Mouse (Mus musculus): ENCODE measurements around the gene Ptbp1. TPM values are rescaled to one million over a fixed set of nuclear protein-coding genes. Genes with fewer than 3 reads are reported as not detected.

Ptbp1 gene
- polyA plus RNA-seq, 1 experiment from 2014 or later, result 141 TPM

- WGBS, result 82% methylated on average over 19 of the region's 19 CpGs
These were observed 11.6 kb downstream of the Ptbp1 start for GRCm38 (mm10) chr10:79865801-79866295.

GRCm38 (mm10) chr10:79866601-79867000 is 12.4 kb downstream of the Ptbp1 start:
- H3K4me2 ChIP-seq (replicated peaks; ENCODE audit: low read depth, low read length), result no peak overlapping the region
- H3K4me3 ChIP-seq (ENCODE audit: low read depth, low read length), result no peak overlapping the region
- no peaks in the 10 kb centered on the region for H3K27me3 ChIP-seq (ENCODE audit: control insufficient read depth, insufficient read depth, low read length)
- DNase-seq (ENCODE audit: low spot score), result no peak
- no peaks in the 10 kb centered on the region for H3K4me1 ChIP-seq (replicated peaks; ENCODE audit: control insufficient read depth, insufficient read depth, low read length)
- peaks cover 12% of the 10 kb centered on the region; the same call in 1 of the 2 replicates for H3K36me3 ChIP-seq (ENCODE audit: control insufficient read depth, insufficient read depth, low read length)
- 82% methylated on average over 11 of the region's 11 CpGs for WGBS
- no peak for ATAC-seq (ENCODE audit: low FRiP score)
- no peak overlapping the region for H3K27ac ChIP-seq (ENCODE audit: low read depth, low read length)
- H3K9me3 ChIP-seq (ENCODE audit: control insufficient read depth, low read length), result no peaks in the 10 kb centered on the region
- no peak overlapping the region for H3K9ac ChIP-seq (ENCODE audit: low read depth, low read length)

More at GRCm38 (mm10) chr10:79865801-79866295, 11.6 kb downstream of the Ptbp1 start:
- no peaks in the 10 kb centered on the region; the same call in 1 of the 2 replicates for H3K4me1 ChIP-seq (replicated peaks; ENCODE audit: control insufficient read depth, insufficient read depth, low read length)
- H3K4me2 ChIP-seq (replicated peaks; ENCODE audit: low read depth, low read length), result no peak overlapping the region
- no peak for DNase-seq (ENCODE audit: low spot score)
- no peak for ATAC-seq (ENCODE audit: low FRiP score)
- no peaks in the 10 kb centered on the region for H3K27me3 ChIP-seq (ENCODE audit: control insufficient read depth, insufficient read depth, low read length)
- H3K4me3 ChIP-seq (ENCODE audit: low read depth, low read length), result no peak overlapping the region
- no peak overlapping the region for H3K9ac ChIP-seq (ENCODE audit: low read depth, low read length)
- H3K9me3 ChIP-seq (ENCODE audit: control insufficient read depth, low read length), result no peaks in the 10 kb centered on the region
- H3K27ac ChIP-seq (ENCODE audit: low read depth, low read length), result no peak overlapping the region
- H3K36me3 ChIP-seq (ENCODE audit: control insufficient read depth, insufficient read depth, low read length), result peaks cover 18% of the 10 kb centered on the region

- Histone ChIP-seq H3K4me1 (replicated peaks; ENCODE audit: control insufficient read depth, insufficient read depth, low read length) (no peaks in the 10 kb centered on the region; the same call in 1 of the 2 replicates), H3K9ac (ENCODE audit: low read depth, low read length) (no peak overlapping the region), H3K27me3 (ENCODE audit: control insufficient read depth, insufficient read depth, low read length) (no peaks in the 10 kb centered on the region), H3K27ac (ENCODE audit: low read depth, low read length) (no peak overlapping the region), H3K4me3 (ENCODE audit: low read depth, low read length) (no peak overlapping the region), H3K36me3 (ENCODE audit: control insufficient read depth, insufficient read depth, low read length) (peaks cover 5% of the 10 kb centered on the region; the same call in 1 of the 2 replicates), H3K4me2 (replicated peaks; ENCODE audit: low read depth, low read length) (peak overlapping the region; percentile 58; the same call in 1 of the 2 replicates), H3K9me3 (ENCODE audit: control insufficient read depth, low read length) (no peaks in the 10 kb centered on the region)
- 92% methylated on average over 8 of the region's 8 CpGs for WGBS
- DNase-seq (ENCODE audit: low spot score) (no peak), ATAC-seq (ENCODE audit: low FRiP score) (no peak)
These were observed 17.6 kb downstream of the Ptbp1 start for GRCm38 (mm10) chr10:79871845-79872244.

GRCm38 (mm10) chr10:79872862-79873261 is 18.6 kb downstream of the Ptbp1 start:
- no peak for DNase-seq (ENCODE audit: low spot score)

GRCm38 (mm10) chr10:79873313-79873712 is 19.1 kb downstream of the Ptbp1 start:
- H3K27me3 ChIP-seq (ENCODE audit: control insufficient read depth, insufficient read depth, low read length), result no peaks in the 10 kb centered on the region
- H3K9me3 ChIP-seq (ENCODE audit: control insufficient read depth, low read length), result no peaks in the 10 kb centered on the region
- H3K4me2 ChIP-seq (replicated peaks; ENCODE audit: low read depth, low read length), result peak overlapping the region; percentile 58
- H3K9ac ChIP-seq (ENCODE audit: low read depth, low read length), result peak overlapping the region; percentile 93
- ATAC-seq (ENCODE audit: low FRiP score), result peak; percentile 15; the same call in 1 of the 2 replicates
- H3K27ac ChIP-seq (ENCODE audit: low read depth, low read length), result peak overlapping the region; percentile 89; the same call in 1 of the 2 replicates
- no peak for DNase-seq (ENCODE audit: low spot score)
- H3K4me3 ChIP-seq (ENCODE audit: low read depth, low read length), result peak overlapping the region; percentile 68
- 12% methylated on average over 6 of the region's 6 CpGs for WGBS
- H3K36me3 ChIP-seq (ENCODE audit: control insufficient read depth, insufficient read depth, low read length), result peaks cover 5% of the 10 kb centered on the region; the same call in 1 of the 2 replicates
- no peaks in the 10 kb centered on the region; the same call in 1 of the 2 replicates for H3K4me1 ChIP-seq (replicated peaks; ENCODE audit: control insufficient read depth, insufficient read depth, low read length)

More at GRCm38 (mm10) chr10:79872862-79873261, 18.6 kb downstream of the Ptbp1 start:
- Histone ChIP-seq H3K27me3 (ENCODE audit: control insufficient read depth, insufficient read depth, low read length) (no peaks in the 10 kb centered on the region), H3K4me1 (replicated peaks; ENCODE audit: control insufficient read depth, insufficient read depth, low read length) (no peaks in the 10 kb centered on the region; the same call in 1 of the 2 replicates), H3K4me2 (replicated peaks; ENCODE audit: low read depth, low read length) (peak overlapping the region; percentile 58), H3K36me3 (ENCODE audit: control insufficient read depth, insufficient read depth, low read length) (peaks cover 5% of the 10 kb centered on the region; the same call in 1 of the 2 replicates), H3K9ac (ENCODE audit: low read depth, low read length) (peak overlapping the region; percentile 93), H3K4me3 (ENCODE audit: low read depth, low read length) (peak overlapping the region; percentile 68), H3K27ac (ENCODE audit: low read depth, low read length) (no peak overlapping the region), H3K9me3 (ENCODE audit: control insufficient read depth, low read length) (no peaks in the 10 kb centered on the region)
- 42% methylated on average over 3 of the region's 3 CpGs for WGBS
- ATAC-seq (ENCODE audit: low FRiP score), result no peak

- H3K36me3 ChIP-seq (ENCODE audit: control insufficient read depth, insufficient read depth, low read length), result peaks cover 5% of the 10 kb centered on the region; the same call in 1 of the 2 replicates
- DNase-seq (ENCODE audit: low spot score), result peak; percentile 60
These were observed 19.6 kb downstream of the Ptbp1 start for GRCm38 (mm10) chr10:79873715-79874289.

GRCm38 (mm10) chr10:79874290-79874862 is 20.1 kb downstream of the Ptbp1 start, which contains the start of the genes Prtn3 and Plppr3:
Gene Prtn3 (plus strand): TSS chr10:79874476.
Gene Plppr3 (minus strand): TSS chr10:79874634.
- H3K4me2 ChIP-seq (replicated peaks; ENCODE audit: low read depth, low read length), result peak within 1 kb of the TSS; percentile 58
- no peaks in the 10 kb centered on the region for H3K27me3 ChIP-seq (ENCODE audit: control insufficient read depth, insufficient read depth, low read length)
- ATAC-seq (ENCODE audit: low FRiP score) (peak; percentile 93), DNase-seq (ENCODE audit: low spot score) (peak; percentile 87)
- H3K9me3 ChIP-seq (ENCODE audit: control insufficient read depth, low read length), result no peaks in the 10 kb centered on the region
- peak within 1 kb of the TSS; percentile 89 for H3K27ac ChIP-seq (ENCODE audit: low read depth, low read length)
- H3K4me1 ChIP-seq (replicated peaks; ENCODE audit: control insufficient read depth, insufficient read depth, low read length), result no peaks in the 10 kb centered on the region; the same call in 1 of the 2 replicates
- peak within 1 kb of the TSS; percentile 68 for H3K4me3 ChIP-seq (ENCODE audit: low read depth, low read length)
- under 1% methylated on average over 43 of the region's 57 CpGs for WGBS
- H3K36me3 ChIP-seq (ENCODE audit: control insufficient read depth, insufficient read depth, low read length), result peaks cover 5% of the 10 kb centered on the region; the same call in 1 of the 2 replicates
- H3K9ac ChIP-seq (ENCODE audit: low read depth, low read length), result peak within 1 kb of the TSS; percentile 93

More at GRCm38 (mm10) chr10:79873715-79874289, 19.6 kb downstream of the Ptbp1 start:
- Histone ChIP-seq H3K9me3 (ENCODE audit: control insufficient read depth, low read length) (no peaks in the 10 kb centered on the region), H3K4me3 (ENCODE audit: low read depth, low read length) (peak overlapping the region; percentile 68), H3K9ac (ENCODE audit: low read depth, low read length) (peak overlapping the region; percentile 93), H3K27me3 (ENCODE audit: control insufficient read depth, insufficient read depth, low read length) (no peaks in the 10 kb centered on the region), H3K4me1 (replicated peaks; ENCODE audit: control insufficient read depth, insufficient read depth, low read length) (no peaks in the 10 kb centered on the region; the same call in 1 of the 2 replicates), H3K27ac (ENCODE audit: low read depth, low read length) (peak overlapping the region; percentile 89), H3K4me2 (replicated peaks; ENCODE audit: low read depth, low read length) (peak overlapping the region; percentile 58)
- WGBS, result 3% methylated on average over 26 of the region's 26 CpGs
- ATAC-seq (ENCODE audit: low FRiP score), result peak; percentile 28; the same call in 1 of the 2 replicates

- ATAC-seq (ENCODE audit: low FRiP score) (no peak), DNase-seq (ENCODE audit: low spot score) (no peak)
- peaks cover 2% of the 10 kb centered on the region; the same call in 1 of the 2 replicates for H3K4me1 ChIP-seq (replicated peaks; ENCODE audit: control insufficient read depth, insufficient read depth, low read length)
- WGBS, result 38% methylated on average over 1 of the region's 1 CpGs
- H3K9ac ChIP-seq (ENCODE audit: low read depth, low read length), result no peak overlapping the region
- H3K9me3 ChIP-seq (ENCODE audit: control insufficient read depth, low read length), result no peaks in the 10 kb centered on the region
- no peak overlapping the region for H3K4me2 ChIP-seq (replicated peaks; ENCODE audit: low read depth, low read length)
- H3K36me3 ChIP-seq (ENCODE audit: control insufficient read depth, insufficient read depth, low read length), result no peaks in the 10 kb centered on the region
- H3K27ac ChIP-seq (ENCODE audit: low read depth, low read length), result no peak overlapping the region
- H3K4me3 ChIP-seq (ENCODE audit: low read depth, low read length), result no peak overlapping the region
- peaks cover 8% of the 10 kb centered on the region for H3K27me3 ChIP-seq (ENCODE audit: control insufficient read depth, insufficient read depth, low read length)
These were observed 22.9 kb downstream of the Ptbp1 start for GRCm38 (mm10) chr10:79877174-79877573.
